Mouse (Mus musculus): Measurements from ENCODE around the gene Adora1. TPM values are rescaled to one million over a fixed set of nuclear protein-coding genes. Genes with fewer than 3 reads are reported as not detected.

The Adora1 gene
- polyA plus RNA-seq (2016; fragmentation: Nextera tagmentation; extraction: Ambion mirVana) = 0.06 and 0.16 TPM in 2 replicates

- WGBS (ENCODE audit: insufficient replicate concordance) = 2% methylated on average over 32 of the region's 37 CpGs
- Histone ChIP-seq H3K4me2 (peak within 1 kb of the TSS; percentile 58), H3K9me3 (replicated peaks) (no peaks in the 10 kb centered on the region), H3K4me1 (peaks cover 19% of the 10 kb centered on the region; the same call in 1 of the 2 replicates), H3K27me3 (replicated peaks) (peaks cover 80% of the 10 kb centered on the region), H3K36me3 (no peaks in the 10 kb centered on the region), H3K9ac (no peak within 1 kb of the TSS), H3K27ac (no peak within 1 kb of the TSS), H3K4me3 (peak within 1 kb of the TSS; percentile 32)
- ATAC-seq = no peak
Measured at GRCm38 (mm10) chr1:134235391-134235921, at the start of gene Adora1. Gene Adora1 (minus strand): TSS chr1:134235431.

GRCm38 (mm10) chr1:134283108-134283507, 47.9 kb upstream of the Adora1 start:
- WGBS (ENCODE audit: insufficient replicate concordance) = 39% methylated on average over 1 of the region's 1 CpGs
- H3K36me3 ChIP-seq = no peaks in the 10 kb centered on the region

GRCm38 (mm10) chr1:134282342-134282741, 47.1 kb upstream of the Adora1 start:
- Histone ChIP-seq H3K4me2 (no peak overlapping the region), H3K27ac (no peak overlapping the region), H3K27me3 (replicated peaks) (peaks cover 12% of the 10 kb centered on the region; the same call in 1 of the 2 replicates), H3K4me3 (no peak overlapping the region), H3K9ac (no peak overlapping the region), H3K36me3 (no peaks in the 10 kb centered on the region), H3K4me1 (no peaks in the 10 kb centered on the region), H3K9me3 (replicated peaks) (no peaks in the 10 kb centered on the region)
- WGBS (ENCODE audit: insufficient replicate concordance) = 25% methylated on average over 3 of the region's 3 CpGs
- ATAC-seq = no peak

More at GRCm38 (mm10) chr1:134283108-134283507, 47.9 kb upstream of the Adora1 start:
- Histone ChIP-seq H3K4me2 (no peak overlapping the region), H3K27ac (no peak overlapping the region), H3K4me1 (no peaks in the 10 kb centered on the region), H3K4me3 (no peak overlapping the region), H3K9ac (no peak overlapping the region), H3K9me3 (replicated peaks) (no peaks in the 10 kb centered on the region), H3K27me3 (replicated peaks) (peaks cover 10% of the 10 kb centered on the region; the same call in 1 of the 2 replicates)
- no peak for ATAC-seq

- 61% methylated on average over 4 of the region's 4 CpGs for WGBS (ENCODE audit: insufficient replicate concordance)
- no peak for ATAC-seq
Measured at GRCm38 (mm10) chr1:134281563-134281962, 46.3 kb upstream of the Adora1 start.

GRCm38 (mm10) chr1:134280174-134280573, 44.9 kb upstream of the Adora1 start:
- H3K9me3 ChIP-seq (replicated peaks) = no peaks in the 10 kb centered on the region
- no peak overlapping the region for H3K27ac ChIP-seq
- H3K4me2 ChIP-seq = no peak overlapping the region
- WGBS (ENCODE audit: insufficient replicate concordance) = 66% methylated on average over 5 of the region's 5 CpGs
- peaks cover 9% of the 10 kb centered on the region; the same call in 1 of the 2 replicates for H3K27me3 ChIP-seq (replicated peaks)
- H3K9ac ChIP-seq = no peak overlapping the region
- ATAC-seq = no peak
- no peaks in the 10 kb centered on the region for H3K4me1 ChIP-seq
- H3K4me3 ChIP-seq = no peak overlapping the region
- no peaks in the 10 kb centered on the region for H3K36me3 ChIP-seq

More at GRCm38 (mm10) chr1:134281563-134281962, 46.3 kb upstream of the Adora1 start:
- Histone ChIP-seq H3K9me3 (replicated peaks) (no peaks in the 10 kb centered on the region), H3K27ac (no peak overlapping the region), H3K4me2 (no peak overlapping the region), H3K9ac (no peak overlapping the region), H3K4me1 (no peaks in the 10 kb centered on the region), H3K27me3 (replicated peaks) (peaks cover 9% of the 10 kb centered on the region; the same call in 1 of the 2 replicates), H3K4me3 (no peak overlapping the region), H3K36me3 (no peaks in the 10 kb centered on the region)

GRCm38 (mm10) chr1:134276823-134277222, 41.6 kb upstream of the Adora1 start:
- Histone ChIP-seq H3K4me1 (no peaks in the 10 kb centered on the region), H3K27me3 (replicated peaks) (peaks cover 9% of the 10 kb centered on the region; the same call in 1 of the 2 replicates), H3K27ac (no peak overlapping the region), H3K4me3 (no peak overlapping the region), H3K9ac (no peak overlapping the region), H3K36me3 (no peaks in the 10 kb centered on the region), H3K9me3 (replicated peaks) (no peaks in the 10 kb centered on the region), H3K4me2 (no peak overlapping the region)
- WGBS (ENCODE audit: insufficient replicate concordance) = 73% methylated on average over 7 of the region's 7 CpGs
- ATAC-seq = no peak

- Histone ChIP-seq H3K4me1 (no peaks in the 10 kb centered on the region), H3K9me3 (replicated peaks) (no peaks in the 10 kb centered on the region), H3K27ac (no peak overlapping the region), H3K4me2 (no peak overlapping the region), H3K9ac (no peak overlapping the region), H3K4me3 (no peak overlapping the region), H3K36me3 (no peaks in the 10 kb centered on the region), H3K27me3 (replicated peaks) (peaks cover 9% of the 10 kb centered on the region; the same call in 1 of the 2 replicates)
- no peak for ATAC-seq
- WGBS (ENCODE audit: insufficient replicate concordance) = 65% methylated on average over 13 of the region's 13 CpGs
Measured at GRCm38 (mm10) chr1:134275616-134276464, 40.6 kb upstream of the Adora1 start.

- WGBS (ENCODE audit: insufficient replicate concordance) = 70% methylated on average over 7 of the region's 7 CpGs
- peaks cover 9% of the 10 kb centered on the region; the same call in 1 of the 2 replicates for H3K27me3 ChIP-seq (replicated peaks)
- H3K4me2 ChIP-seq = no peak overlapping the region
- H3K4me3 ChIP-seq = no peak overlapping the region
- H3K9me3 ChIP-seq (replicated peaks) = no peaks in the 10 kb centered on the region
- ATAC-seq = no peak
- no peak overlapping the region for H3K27ac ChIP-seq
- H3K36me3 ChIP-seq = no peaks in the 10 kb centered on the region
- no peak overlapping the region for H3K9ac ChIP-seq
- H3K4me1 ChIP-seq = no peaks in the 10 kb centered on the region
Measured at GRCm38 (mm10) chr1:134274483-134274920, 39.3 kb upstream of the Adora1 start.

- peaks cover 9% of the 10 kb centered on the region; the same call in 1 of the 2 replicates for H3K27me3 ChIP-seq (replicated peaks)
- no peak overlapping the region for H3K9ac ChIP-seq
- H3K4me3 ChIP-seq = no peak overlapping the region
- ATAC-seq = no peak
- H3K36me3 ChIP-seq = no peaks in the 10 kb centered on the region
- H3K27ac ChIP-seq = no peak overlapping the region
- H3K4me1 ChIP-seq = no peaks in the 10 kb centered on the region
- H3K4me2 ChIP-seq = no peak overlapping the region
- 54% methylated on average over 9 of the region's 9 CpGs for WGBS (ENCODE audit: insufficient replicate concordance)
- H3K9me3 ChIP-seq (replicated peaks) = no peaks in the 10 kb centered on the region
Measured at GRCm38 (mm10) chr1:134273493-134274395, 38.5 kb upstream of the Adora1 start.

- Histone ChIP-seq H3K27me3 (replicated peaks) (peaks cover 9% of the 10 kb centered on the region; the same call in 1 of the 2 replicates), H3K4me3 (no peak overlapping the region), H3K4me2 (no peak overlapping the region), H3K27ac (no peak overlapping the region), H3K9me3 (replicated peaks) (no peaks in the 10 kb centered on the region), H3K9ac (no peak overlapping the region), H3K36me3 (no peaks in the 10 kb centered on the region), H3K4me1 (no peaks in the 10 kb centered on the region)
- no peak for ATAC-seq
- 65% methylated on average over 5 of the region's 5 CpGs for WGBS (ENCODE audit: insufficient replicate concordance)
Measured at GRCm38 (mm10) chr1:134272754-134273250, 37.6 kb upstream of the Adora1 start.

GRCm38 (mm10) chr1:134270026-134270425, 34.8 kb upstream of the Adora1 start:
- no peak overlapping the region for H3K27ac ChIP-seq
- no peak overlapping the region for H3K4me2 ChIP-seq
- no peak overlapping the region for H3K4me3 ChIP-seq
- ATAC-seq = no peak
- 0 out of 2 replicates have a peak, but pooled peaks cover 3% of the 10 kb centered on the region for H3K27me3 ChIP-seq (replicated peaks)
- H3K36me3 ChIP-seq = no peaks in the 10 kb centered on the region
- no peak overlapping the region for H3K9ac ChIP-seq
- 63% methylated on average over 7 of the region's 7 CpGs for WGBS (ENCODE audit: insufficient replicate concordance)
- H3K9me3 ChIP-seq (replicated peaks) = no peaks in the 10 kb centered on the region
- H3K4me1 ChIP-seq = no peaks in the 10 kb centered on the region

All from liver, embryonic 12.5 days (tissue).